Mouse (Mus musculus) cerebellum, postnatal 10 days (tissue): ENCODE results near the gene Tekt2.

ENCODE experiments used
- DNase-seq, 2 experiments: peaks; one replicate each; pipeline ENCODE4 v3.0.0; 2021; ENCODE audit warnings: mixed read lengths in 2 of 2

The Tekt2 gene

GRCm38 (mm10) chr4:126325281-126325861, at the start of gene Tekt2:
TSS of gene Tekt2 (minus strand) at chr4:126325688.
- DNase-seq = peak; percentile 63 to 67

GRCm38 (mm10) chr4:126371497-126371896, 46.0 kb upstream of the Tekt2 start:
- peak in 1 of 2 experiments; percentile 5 for DNase-seq

GRCm38 (mm10) chr4:126360069-126360468, 34.6 kb upstream of the Tekt2 start:
- DNase-seq = no peak

- no peak for DNase-seq
Observed at GRCm38 (mm10) chr4:126343451-126343850, 18.0 kb upstream of the Tekt2 start.

DNA sequence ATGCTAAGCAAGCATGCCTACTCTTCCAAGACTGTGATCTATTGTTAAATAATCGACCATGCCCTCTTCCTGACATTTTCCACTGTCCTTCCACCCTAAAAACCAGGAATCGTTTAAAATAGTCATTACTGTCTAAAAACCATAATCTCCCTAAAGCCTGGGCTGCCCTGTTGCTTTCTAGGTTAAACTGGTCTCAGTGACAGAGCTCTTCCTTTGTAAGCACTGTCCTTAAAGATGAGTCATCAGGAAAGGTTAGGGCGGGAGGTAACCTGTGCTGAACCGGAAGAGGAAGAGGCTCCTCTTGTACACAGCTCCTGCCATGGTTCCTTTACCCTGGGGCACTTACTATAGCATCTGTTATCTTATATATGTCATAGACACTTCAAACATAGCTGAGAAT, 14.0 kb upstream of the Tekt2 start:
- no peak for DNase-seq

DNA sequence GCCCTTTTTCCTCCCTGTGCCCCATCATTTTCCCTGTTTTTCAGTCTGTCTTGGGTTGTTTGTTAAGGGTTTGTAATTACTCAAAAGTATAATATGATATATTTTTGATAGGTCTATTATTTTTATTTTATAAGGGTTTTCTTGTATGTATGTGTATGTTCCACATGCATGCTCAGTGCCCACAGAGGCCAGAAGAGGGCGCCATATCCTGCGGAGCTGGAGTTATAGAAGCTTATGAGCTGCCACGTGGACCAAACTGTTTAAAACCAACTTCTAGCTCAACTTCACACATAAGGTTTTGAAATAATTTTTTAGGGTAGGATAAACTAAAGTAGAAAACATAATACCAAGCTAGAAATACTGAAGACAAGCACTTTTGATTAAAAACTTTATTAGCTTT, 6.9 kb upstream of the Tekt2 start:
- DNase-seq = peak; percentile 42 to 59

GRCm38 (mm10) chr4:126331751-126332150, 6.3 kb upstream of the Tekt2 start:
- DNase-seq = no peak

DNA sequence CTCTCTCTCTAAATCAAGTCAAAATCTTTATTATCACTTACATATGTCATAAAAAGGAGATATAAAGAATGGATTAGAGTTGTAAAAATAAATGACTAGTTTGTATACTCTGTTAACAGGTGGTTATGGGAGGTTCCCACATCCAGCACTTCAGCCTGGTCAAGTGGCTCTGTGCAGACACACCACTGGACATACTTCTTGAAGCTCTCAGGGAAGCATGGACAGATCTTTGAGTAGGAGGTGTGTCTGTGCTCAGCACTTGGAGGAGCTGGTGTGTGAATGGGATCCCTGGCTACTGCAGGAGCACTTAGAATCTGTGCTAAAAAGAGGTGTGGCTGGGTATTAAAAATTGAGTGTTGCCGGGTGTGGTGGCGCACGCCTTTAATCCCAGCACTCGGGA, 4.8 kb upstream of the Tekt2 start:
- no peak for DNase-seq

GRCm38 (mm10) chr4:126326036-126326435, 548 bp upstream of the Tekt2 start:
- no peak for DNase-seq

DNA sequence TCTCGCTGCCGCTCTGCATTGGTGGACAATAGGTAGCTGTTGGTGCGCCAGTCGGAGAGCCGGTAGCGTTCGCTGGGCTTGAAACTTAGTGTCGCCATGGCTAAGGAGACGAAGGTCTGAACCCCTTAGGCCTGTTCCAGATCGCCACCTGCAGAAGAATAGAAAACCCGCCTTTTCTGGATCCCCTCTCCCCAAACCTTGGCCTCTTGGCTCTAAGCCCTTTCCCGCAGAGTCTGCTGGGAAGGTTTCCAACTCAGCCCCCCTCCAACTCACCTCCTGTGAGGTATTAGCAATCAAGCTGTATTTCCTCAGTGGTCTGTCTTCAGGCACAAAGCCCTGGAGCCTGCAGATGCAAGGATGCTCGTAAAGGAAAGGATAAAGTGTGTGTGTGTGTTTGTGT, 627 bp downstream of the Tekt2 start:
- peak; percentile 83 to 86 for DNase-seq

DNA sequence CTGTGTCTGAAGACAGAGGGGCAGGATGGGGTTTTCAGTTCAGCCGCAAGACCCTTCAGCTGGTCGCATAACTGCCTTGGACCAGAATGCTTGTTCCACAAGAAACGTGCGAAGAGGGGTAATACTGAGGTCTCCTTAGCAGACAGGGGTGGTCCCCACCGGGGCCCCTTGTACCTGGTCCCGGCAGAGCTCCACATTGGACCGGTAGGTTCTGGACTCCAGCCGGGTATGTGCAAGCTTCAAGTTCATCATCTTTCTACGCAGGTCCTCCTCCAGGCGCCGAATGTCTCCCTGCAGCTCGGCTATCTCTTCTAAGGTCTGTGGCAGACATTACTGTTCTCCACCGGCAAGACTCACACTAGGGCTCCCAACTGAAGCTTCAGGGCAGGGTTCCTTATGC, 2.8 kb downstream of the Tekt2 start:
- no peak for DNase-seq

- DNase-seq = peak in 1 of 2 experiments; percentile 40
Observed at GRCm38 (mm10) chr4:126321854-126322511, 3.5 kb downstream of the Tekt2 start.

DNA sequence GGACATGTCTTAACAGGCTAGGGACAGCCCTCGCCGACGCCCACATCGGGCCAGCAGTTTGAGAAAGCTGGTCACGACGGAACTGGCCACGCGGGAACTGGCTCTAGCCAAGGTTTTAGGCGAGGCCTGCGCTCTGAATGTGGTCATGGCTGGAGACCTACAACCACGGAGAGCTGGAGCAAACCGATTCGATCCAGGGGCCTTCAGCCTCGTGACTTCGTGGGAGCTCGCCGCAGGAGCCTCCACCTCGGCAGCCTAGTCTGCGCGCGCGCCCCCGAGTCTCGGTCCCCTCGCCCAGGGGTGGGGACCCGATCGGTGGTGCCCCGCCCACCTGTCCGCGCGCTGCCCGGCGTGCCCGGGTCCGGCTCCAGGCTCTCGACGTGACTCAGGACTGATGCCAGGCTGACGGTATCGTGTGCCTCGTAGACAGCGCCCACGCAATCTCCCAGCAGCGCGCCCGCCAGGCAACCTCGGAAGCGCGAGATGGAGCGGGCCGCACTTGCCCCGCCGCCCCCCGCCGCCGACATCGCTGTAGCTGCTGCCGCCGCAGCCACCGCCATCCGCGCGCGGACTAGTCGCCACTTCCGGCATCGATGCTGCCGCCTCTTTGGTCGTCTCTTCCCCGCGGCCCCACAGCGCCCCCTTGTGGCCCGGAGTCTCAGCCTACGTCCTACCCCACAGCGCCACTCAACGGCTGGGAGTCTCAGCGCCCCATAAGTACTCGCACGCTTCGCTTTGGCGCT, 4.2 kb downstream of the Tekt2 start, which contains the start of gene Adprhl2:
Adprhl2 (minus strand) TSS at position 593 of the 743 bp plus-strand sequence.
- DNase-seq = peak; percentile 100

DNA sequence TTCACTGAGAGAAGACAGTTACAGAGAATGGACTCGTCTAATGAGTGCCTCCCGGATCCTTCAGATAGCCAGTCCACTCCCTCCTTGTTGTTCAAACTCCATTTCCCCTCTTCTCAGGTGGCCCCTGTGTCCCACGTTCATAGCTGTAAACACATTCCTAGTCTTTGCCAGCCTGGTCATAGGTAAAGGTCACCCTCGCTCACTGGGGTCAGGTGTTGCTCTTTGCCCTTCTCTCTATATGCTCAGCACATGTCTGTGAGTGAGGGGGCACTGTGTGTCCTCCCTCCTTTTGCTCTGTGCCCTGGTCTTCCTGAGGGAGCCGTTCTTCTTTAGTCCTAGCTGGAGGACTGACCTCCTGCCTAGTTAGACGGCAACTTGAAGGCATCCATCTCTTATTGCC, 5.7 kb downstream of the Tekt2 start:
- DNase-seq = no peak

DNA sequence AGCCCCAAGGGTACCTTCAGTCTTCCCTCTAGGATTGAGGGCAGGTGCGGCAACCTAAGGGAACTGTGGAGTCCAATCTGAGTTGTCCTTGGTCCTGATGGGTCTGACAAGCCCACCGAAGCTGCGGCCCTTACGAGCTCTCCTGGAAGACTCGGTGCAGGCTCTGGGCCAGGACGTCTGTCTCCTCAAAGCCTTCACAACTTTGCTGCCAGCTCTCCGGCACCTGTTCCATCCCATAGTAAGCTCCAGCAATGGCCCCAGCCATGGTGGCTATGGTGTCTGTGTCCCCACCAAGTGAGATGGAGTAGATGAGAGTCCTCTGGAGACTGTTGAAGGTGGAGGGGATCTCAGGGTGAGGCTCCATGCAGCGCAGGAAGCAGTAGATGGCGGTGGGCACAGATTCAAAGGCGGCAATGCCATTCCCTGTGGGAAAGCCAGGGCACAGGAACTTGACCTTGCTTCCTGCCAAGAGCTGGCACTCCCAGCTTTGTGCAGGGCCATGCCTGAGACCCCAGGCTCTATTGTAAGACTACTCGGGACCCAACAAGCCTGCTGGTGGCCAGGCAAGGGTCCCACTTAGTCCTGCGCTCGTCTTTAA, 8.9 kb downstream of the Tekt2 start:
- DNase-seq = peak; percentile 62 to 72

DNA sequence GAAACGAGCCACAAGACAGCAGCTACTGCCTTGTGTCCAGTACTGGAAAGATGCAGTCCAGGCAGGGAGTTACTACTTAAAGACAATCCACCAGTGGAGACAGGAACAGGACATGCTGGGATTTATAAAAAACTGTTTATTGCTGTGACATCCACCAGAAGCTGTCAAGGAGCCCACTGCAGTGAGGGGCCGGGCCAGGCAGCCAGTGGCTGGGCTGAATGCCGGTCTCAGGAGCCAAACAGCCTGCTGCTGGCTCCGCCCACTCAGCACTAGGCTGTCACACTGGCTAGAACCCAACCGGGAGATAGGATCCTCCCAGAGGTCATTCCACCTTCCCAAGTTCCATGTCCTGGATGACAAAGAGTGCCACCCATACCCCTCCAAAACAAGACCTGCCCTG, 9.6 kb downstream of the Tekt2 start:
- peak; percentile 74 to 76 for DNase-seq

DNA sequence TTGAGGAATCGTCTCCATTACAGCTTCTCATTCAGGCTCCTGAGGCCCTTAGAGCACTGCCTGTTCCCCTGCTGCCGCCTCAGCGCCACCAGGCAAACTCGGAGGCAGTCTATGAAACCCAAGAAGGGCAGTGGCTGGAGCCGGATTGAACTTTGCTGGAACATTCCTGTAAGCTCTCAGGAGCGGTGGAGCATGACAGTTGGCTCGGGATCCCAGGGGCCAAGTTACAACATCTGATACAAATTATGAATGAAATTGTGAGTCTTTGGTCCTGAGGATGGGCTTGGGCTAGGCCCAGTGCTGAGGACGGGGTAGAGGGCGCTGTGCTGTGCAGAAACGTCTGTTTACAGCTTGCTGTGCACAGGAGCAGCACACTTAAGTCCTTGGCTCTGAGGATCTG, 11.1 kb downstream of the Tekt2 start:
- peak in 1 of 2 experiments; percentile 27 for DNase-seq

- no peak for DNase-seq
Observed at GRCm38 (mm10) chr4:126313202-126313601, 12.3 kb downstream of the Tekt2 start.

- no peak for DNase-seq
Observed at GRCm38 (mm10) chr4:126311566-126312200, 13.8 kb downstream of the Tekt2 start.

GRCm38 (mm10) chr4:126310344-126310743, 15.1 kb downstream of the Tekt2 start:
- no peak for DNase-seq

DNA sequence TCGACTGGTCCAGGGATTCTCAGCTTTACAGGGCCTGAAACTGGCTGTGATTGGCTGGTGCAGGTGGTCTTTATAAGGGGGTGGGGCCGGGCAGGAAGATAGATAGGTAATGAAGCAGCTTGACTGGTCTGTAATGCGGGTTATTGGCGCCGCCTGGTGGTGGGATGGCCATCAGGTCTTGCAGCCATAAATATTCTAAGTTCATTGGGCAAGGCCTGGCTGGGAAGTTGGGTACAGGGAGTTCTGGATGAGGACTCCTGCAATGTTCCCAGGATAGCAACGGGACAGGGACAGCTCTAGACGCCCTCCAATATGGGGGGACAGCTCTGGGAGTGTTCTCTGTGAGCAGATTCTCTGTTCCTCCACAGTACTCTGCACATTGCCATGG, 15.6 kb downstream of the Tekt2 start:
- peak; percentile 97 to 98 for DNase-seq

GRCm38 (mm10) chr4:126309211-126309921, 16.1 kb downstream of the Tekt2 start:
- DNase-seq = peak; percentile 66 to 71
